Mouse (Mus musculus): ENCODE measurements around the gene Msrb3. TPM values are rescaled to one million over a fixed set of nuclear protein-coding genes. Genes with fewer than 3 reads are reported as not detected.

Msrb3 gene
- total and polyA plus RNA-seq, 3 experiments = 37.9 to 71.3 (median 39.2) TPM

GRCm38 (mm10) chr10:120748156-120748555 lies 150.7 kb downstream of the Msrb3 start:
- DNase-seq = no peak

- DNase-seq = peak; percentile 79
Measured at GRCm38 (mm10) chr10:120745138-120745856, 153.6 kb downstream of the Msrb3 start.

- peak; percentile 17 for DNase-seq
Measured at GRCm38 (mm10) chr10:120744441-120745137, 154.3 kb downstream of the Msrb3 start.

DNA sequence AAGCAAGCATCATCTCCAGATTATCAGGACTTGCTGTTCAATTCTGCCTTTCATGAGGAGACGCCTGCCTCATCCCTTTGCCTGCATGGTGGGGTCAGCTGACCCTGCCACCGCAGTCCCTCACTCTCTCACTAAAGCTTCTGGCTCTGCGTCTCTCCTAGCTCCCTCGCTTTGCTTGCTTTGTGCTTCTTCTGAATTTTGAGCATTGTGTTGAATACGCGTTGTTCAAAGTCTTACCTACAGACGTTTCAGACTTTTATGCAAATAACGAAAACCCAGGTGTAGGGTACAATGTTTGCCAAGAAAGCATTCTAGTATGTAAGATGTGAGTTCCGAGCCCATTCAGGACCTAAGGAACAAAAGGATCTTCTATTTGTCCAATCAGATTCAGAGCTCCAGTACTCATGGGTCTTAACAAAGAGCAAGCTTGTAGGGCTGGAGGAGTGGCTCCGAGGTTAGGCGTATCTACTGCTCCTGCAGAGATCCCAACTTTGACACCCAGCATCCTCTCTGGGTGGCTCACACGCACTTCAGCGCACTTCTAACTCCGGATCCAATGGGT lies 162.3 kb downstream of the Msrb3 start:
- DNase-seq = no peak

DNA sequence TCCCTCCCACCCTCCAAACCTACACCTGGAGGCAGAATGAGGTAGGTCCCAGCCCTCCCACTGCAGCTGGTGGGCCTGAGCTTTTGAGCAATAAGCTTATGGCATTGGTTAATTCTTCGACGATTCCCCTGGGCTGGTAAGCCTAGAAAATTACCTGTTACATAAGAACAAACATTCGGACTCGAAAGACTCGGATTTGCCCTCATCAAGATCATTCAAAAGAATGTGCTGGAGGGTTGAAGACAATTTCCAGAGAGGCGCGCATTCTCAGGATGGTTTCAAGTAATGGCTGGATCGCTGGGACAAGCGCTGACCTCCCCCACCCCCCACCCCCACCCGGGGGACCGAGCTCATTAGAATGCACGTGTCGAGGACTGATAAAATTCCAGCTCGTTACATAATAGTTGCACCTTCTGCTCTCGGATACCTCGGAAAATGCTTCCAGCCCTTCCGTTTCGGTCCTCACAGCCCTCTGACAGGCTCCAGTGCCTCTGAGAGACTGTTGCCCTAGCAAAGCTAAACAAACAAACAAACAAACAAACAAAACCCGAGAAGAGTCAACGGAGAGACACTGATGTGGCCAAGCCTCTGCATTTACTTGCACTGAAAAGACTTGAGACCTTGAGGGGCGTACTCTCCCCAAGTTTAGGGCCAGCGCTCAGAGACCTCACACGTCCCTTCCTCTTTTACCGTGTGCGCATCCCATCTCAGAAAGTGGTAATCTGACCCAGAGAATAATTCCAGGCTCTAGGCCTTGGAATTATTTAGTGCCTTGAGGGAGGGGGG lies 163.0 kb downstream of the Msrb3 start:
- DNase-seq = no peak

DNA sequence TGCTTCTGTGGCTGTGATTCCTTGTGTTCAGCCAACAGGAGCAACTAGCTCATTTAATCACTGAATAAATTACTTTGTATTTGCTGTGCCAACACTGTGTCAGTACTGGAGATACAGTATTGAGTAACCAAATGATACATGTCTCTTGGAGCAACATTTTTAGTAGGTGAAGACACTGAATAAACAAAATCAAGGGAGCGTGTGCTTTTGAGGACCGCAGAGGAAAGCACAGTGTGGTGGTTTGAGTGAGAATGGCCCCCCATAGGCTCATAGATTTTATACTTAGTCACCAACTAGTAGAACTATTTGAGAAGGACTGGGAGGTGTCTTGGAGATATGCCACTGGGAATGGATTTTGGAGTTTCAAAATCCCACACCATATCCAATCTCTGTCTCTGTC lies 164.5 kb downstream of the Msrb3 start:
- DNase-seq = no peak

Other genes starting within 250 kb of the Msrb3 start
- 10 to 100 TPM; 22.4 to 22.8 TPM for gene Lemd3, start 80.2 kb upstream of the Msrb3 start, total RNA-seq (2021)
- 8.0 and 8.3 TPM in 2 replicates for gene Lemd3, start 80.2 kb upstream of the Msrb3 start, polyA plus RNA-seq (2012; rRNA removed)
- gene Wif1, start 134.9 kb upstream of the Msrb3 start, total RNA-seq (2021) = under 1 TPM in 1 of 2 experiments, not detected in 1; 0.24 TPM
- 0.08 and 0.20 TPM in 2 replicates for gene Wif1, start 134.9 kb upstream of the Msrb3 start, polyA plus RNA-seq (2012; rRNA removed)